9 mouse cellular contexts compared by ENCODE assay signal in genomic region chr2:180334551-180334986, GRCm38 (mm10). TPM values are rescaled to one million over a fixed set of nuclear protein-coding genes. Genes with fewer than 3 reads are reported as not detected.
A peak's percentile ranks its signal among the peaks of the same experiment; 100 is the strongest.
DNase-seq lines count a peak whose midpoint lies in the region; ATAC-seq lines count a peak whose summit lies in the region.
"Had no signal": no experiment of that assay in that cellular context is flagged by ENCODE, and none has a peak within 500 bp of the region (broad histone marks: within the 10 kb centered on the region; RNA-seq: fewer than 3 reads in every experiment).

Gene Gata5, minus strand, starts transcription at chr2:180334699.

- ATAC-seq in erythroblast, adult 5-6 weeks (replicated peaks; ENCODE audit: low FRiP score, poor library complexity, severe bottlenecking) = no peak
- ATAC-seq in heart, embryonic 15.5 days (replicated peaks; ENCODE audit: insufficient number of reproducible peaks, insufficient read depth, low FRiP score, low read depth) = peak; percentile 72

- peaks cover 56% of the 10 kb centered on the region for H3K27me3 ChIP-seq in erythroblast, embryonic 14.5 days (ENCODE audit: control insufficient read depth)
- peaks cover 12% of the 10 kb centered on the region; the same call in 1 of the 2 replicates for H3K27me3 ChIP-seq in heart, embryonic 15.5 days

- DNase-seq in kidney, postnatal 25 days = peak; percentile 42 to 59
- peak; percentile 72 for DNase-seq in lung, postnatal 36 days
- DNase-seq in urinary bladder, adult 2 months (ENCODE audit: low spot score) = peak; percentile 48
- DNase-seq in right cerebral cortex, adult 18-20 months = no peak
- no peak for DNase-seq in right cerebral cortex, postnatal 14 days

- H3K36me3 ChIP-seq in erythroblast, embryonic 14.5 days (ENCODE audit: control insufficient read depth) = no peaks in the 10 kb centered on the region
- H3K36me3 ChIP-seq in heart, embryonic 15.5 days = no peaks in the 10 kb centered on the region

- H3K4me3 ChIP-seq in erythroblast, embryonic 14.5 days (replicated peaks) = peak within 1 kb of the TSS; percentile 28
- peak within 1 kb of the TSS; percentile 66 for H3K4me3 ChIP-seq in heart, embryonic 15.5 days

- WGBS in heart, embryonic 15.5 days = 1% methylated on average over 33 of the region's 33 CpGs

- no peaks in the 10 kb centered on the region for H3K4me1 ChIP-seq in erythroblast, embryonic 14.5 days (ENCODE audit: control insufficient read depth)
- H3K4me1 ChIP-seq in heart, embryonic 15.5 days (replicated peaks) = peaks cover 67% of the 10 kb centered on the region

- no peaks in the 10 kb centered on the region for H3K9me3 ChIP-seq in erythroblast, embryonic 14.5 days (ENCODE audit: control insufficient read depth, low read length)
- no peaks in the 10 kb centered on the region for H3K9me3 ChIP-seq in heart, embryonic 15.5 days (replicated peaks)

- peak within 1 kb of the TSS; percentile 75 for H3K9ac ChIP-seq in heart, embryonic 15.5 days

- H3K27ac ChIP-seq in heart, embryonic 15.5 days = peak within 1 kb of the TSS; percentile 75

- peak within 1 kb of the TSS; percentile 88 for H3K4me2 ChIP-seq in heart, embryonic 15.5 days

RNA-seq across cellular contexts. Expression of gene Gata5, which starts in this region (rescaled TPM):
- polyA plus RNA-seq in erythroblast, embryonic 14.5 days (2012) = 0.01 TPM in 1 of 2 replicates, not detected in the other
- not detected in 2 replicates for total RNA-seq in erythroblast, adult 5-6 weeks (2015; ENCODE audit: low replicate concordance)
- total RNA-seq in erythroblast, adult 5-6 weeks (2017; ENCODE audit: low replicate concordance) = not detected in 2 replicates
- polyA plus RNA-seq in heart, embryonic 15.5 days (2015; fragmentation: Nextera tagmentation; extraction: Ambion mirVana) = 5.3 and 7.9 TPM in 2 replicates
- 23.2 and 32.9 TPM in 2 replicates for polyA plus RNA-seq in urinary bladder, adult 2 months (2012; rRNA removed)
- polyA plus RNA-seq: cortical plate, adult 2 months had no signal

Comparison
In these comparisons a context has a peak if more than half of its experiments do, and no peak if none do; other contexts are left out.
1. DNase-seq: peak in kidney, postnatal 25 days (2 of 2), lung, postnatal 36 days (single experiment) and urinary bladder, adult 2 months (single experiment); none in right cerebral cortex, adult 18-20 months (single experiment) and right cerebral cortex, postnatal 14 days (single experiment).